Mouse (Mus musculus): ENCODE data around the gene Krtap9-3. TPM values are rescaled to one million over a fixed set of nuclear protein-coding genes. Genes with fewer than 3 reads are reported as not detected.
"Not testable (repeated sequence)": the region's sequence is repeated elsewhere in the genome, so short reads cannot be mapped to it uniquely, and the experiment has no call there.

The Krtap9-3 gene
- polyA plus RNA-seq, 1 experiment from 2014 or later = not detected

GRCm38 (mm10) chr11:99610089-99610488, 12.2 kb upstream of the Krtap9-3 start, which contains the start of gene Gm11937:
TSS of gene Gm11937 (minus strand) at chr11:99610189.
- H3K27ac ChIP-seq (replicated peaks); H3K4me1 ChIP-seq; ATAC-seq (ENCODE audit: low FRiP score); H3K36me3 ChIP-seq; H3K4me3 ChIP-seq (replicated peaks); H3K27me3 ChIP-seq (replicated peaks); H3K4me2 ChIP-seq; H3K9me3 ChIP-seq (replicated peaks); H3K9ac ChIP-seq (replicated peaks): not testable (repeated sequence)
- 64% methylated on average over 1 of the region's 2 CpGs for WGBS

GRCm38 (mm10) chr11:99609126-99609525, 11.2 kb upstream of the Krtap9-3 start:
- Histone ChIP-seq H3K4me2 (no peak overlapping the region), H3K27ac (replicated peaks) (no peak overlapping the region), H3K36me3 (no peaks in the 10 kb centered on the region), H3K4me1 (no peaks in the 10 kb centered on the region), H3K27me3 (replicated peaks) (no peaks in the 10 kb centered on the region), H3K4me3 (replicated peaks) (no peak overlapping the region), H3K9ac (replicated peaks) (no peak overlapping the region), H3K9me3 (replicated peaks) (no peaks in the 10 kb centered on the region)
- WGBS = 96% methylated on average over 1 of the region's 1 CpGs
- no peak for ATAC-seq (ENCODE audit: low FRiP score)

- 76% methylated on average over 1 of the region's 1 CpGs for WGBS
- H3K4me3 ChIP-seq (replicated peaks); H3K27ac ChIP-seq (replicated peaks); H3K4me2 ChIP-seq; H3K27me3 ChIP-seq (replicated peaks); H3K4me1 ChIP-seq; H3K9me3 ChIP-seq (replicated peaks); H3K36me3 ChIP-seq; ATAC-seq (ENCODE audit: low FRiP score); H3K9ac ChIP-seq (replicated peaks): not testable (repeated sequence)
These were observed 5.3 kb upstream of the Krtap9-3 start, which contains the start of gene Gm11938 for GRCm38 (mm10) chr11:99603208-99603607. TSS of gene Gm11938 (minus strand) at chr11:99603308.

- 76% methylated on average over 6 of the region's 6 CpGs for WGBS
- H3K27ac ChIP-seq (replicated peaks) = no peak within 1 kb of the TSS
- H3K9ac ChIP-seq (replicated peaks) = no peak within 1 kb of the TSS
- H3K36me3 ChIP-seq = no peaks in the 10 kb centered on the region
- no peak within 1 kb of the TSS for H3K4me2 ChIP-seq
- no peak within 1 kb of the TSS for H3K4me3 ChIP-seq (replicated peaks)
- H3K9me3 ChIP-seq (replicated peaks) = no peaks in the 10 kb centered on the region
- ATAC-seq (ENCODE audit: low FRiP score) = no peak
- H3K4me1 ChIP-seq = no peaks in the 10 kb centered on the region
- no peaks in the 10 kb centered on the region for H3K27me3 ChIP-seq (replicated peaks)
These were observed 6.9 kb downstream of the Krtap9-3 start, which contains the start of gene Krtap1-3 for GRCm38 (mm10) chr11:99590981-99591380. TSS of gene Krtap1-3 (minus strand) at chr11:99591339.

- Histone ChIP-seq H3K27ac (replicated peaks) (no peak overlapping the region), H3K4me3 (replicated peaks) (no peak overlapping the region), H3K4me2 (no peak overlapping the region), H3K4me1 (no peaks in the 10 kb centered on the region), H3K36me3 (no peaks in the 10 kb centered on the region), H3K27me3 (replicated peaks) (no peaks in the 10 kb centered on the region), H3K9me3 (replicated peaks) (no peaks in the 10 kb centered on the region), H3K9ac (replicated peaks) (no peak overlapping the region)
- 84% methylated on average over 7 of the region's 7 CpGs for WGBS
- ATAC-seq (ENCODE audit: low FRiP score) = no peak
These were observed 12.8 kb downstream of the Krtap9-3 start for GRCm38 (mm10) chr11:99585096-99585495.

- no peak within 1 kb of the TSS for H3K4me3 ChIP-seq (replicated peaks)
- H3K9me3 ChIP-seq (replicated peaks) = no peaks in the 10 kb centered on the region
- H3K36me3 ChIP-seq = no peaks in the 10 kb centered on the region
- no peak within 1 kb of the TSS for H3K4me2 ChIP-seq
- H3K4me1 ChIP-seq = no peaks in the 10 kb centered on the region
- 81% methylated on average over 5 of the region's 5 CpGs for WGBS
- H3K9ac ChIP-seq (replicated peaks) = no peak within 1 kb of the TSS
- no peak within 1 kb of the TSS for H3K27ac ChIP-seq (replicated peaks)
- H3K27me3 ChIP-seq (replicated peaks) = no peaks in the 10 kb centered on the region
- no peak for ATAC-seq (ENCODE audit: low FRiP score)
These were observed 14.6 kb downstream of the Krtap9-3 start, which contains the start of gene Krtap1-4 for GRCm38 (mm10) chr11:99583245-99583704. TSS of gene Krtap1-4 (minus strand) at chr11:99583654.

GRCm38 (mm10) chr11:99581564-99581963, 16.3 kb downstream of the Krtap9-3 start:
- no peak for ATAC-seq (ENCODE audit: low FRiP score)
- 91% methylated on average over 6 of the region's 6 CpGs for WGBS
- no peaks in the 10 kb centered on the region for H3K9me3 ChIP-seq (replicated peaks)

GRCm38 (mm10) chr11:99581051-99581450, 16.9 kb downstream of the Krtap9-3 start:
- Histone ChIP-seq H3K36me3 (no peaks in the 10 kb centered on the region), H3K4me2 (no peak overlapping the region), H3K27ac (replicated peaks) (no peak overlapping the region), H3K4me1 (no peaks in the 10 kb centered on the region), H3K27me3 (replicated peaks) (no peaks in the 10 kb centered on the region), H3K9ac (replicated peaks) (no peak overlapping the region), H3K9me3 (replicated peaks) (no peaks in the 10 kb centered on the region), H3K4me3 (replicated peaks) (no peak overlapping the region)
- ATAC-seq (ENCODE audit: low FRiP score) = no peak
- 97% methylated on average over 5 of the region's 5 CpGs for WGBS

More at GRCm38 (mm10) chr11:99581564-99581963, 16.3 kb downstream of the Krtap9-3 start:
- no peaks in the 10 kb centered on the region for H3K27me3 ChIP-seq (replicated peaks)
- H3K4me1 ChIP-seq = no peaks in the 10 kb centered on the region
- no peaks in the 10 kb centered on the region for H3K36me3 ChIP-seq
- no peak overlapping the region for H3K4me2 ChIP-seq
- no peak overlapping the region for H3K4me3 ChIP-seq (replicated peaks)
- H3K27ac ChIP-seq (replicated peaks) = no peak overlapping the region
- no peak overlapping the region for H3K9ac ChIP-seq (replicated peaks)

GRCm38 (mm10) chr11:99580636-99581035, 17.3 kb downstream of the Krtap9-3 start, which contains the start of gene Krtap1-5:
TSS of gene Krtap1-5 (minus strand) at chr11:99581016.
- H3K9me3 ChIP-seq (replicated peaks) = no peaks in the 10 kb centered on the region
- no peak within 1 kb of the TSS for H3K27ac ChIP-seq (replicated peaks)
- H3K27me3 ChIP-seq (replicated peaks) = no peaks in the 10 kb centered on the region
- 91% methylated on average over 6 of the region's 6 CpGs for WGBS
- no peak for ATAC-seq (ENCODE audit: low FRiP score)
- no peak within 1 kb of the TSS for H3K9ac ChIP-seq (replicated peaks)
- no peaks in the 10 kb centered on the region for H3K36me3 ChIP-seq
- no peak within 1 kb of the TSS for H3K4me2 ChIP-seq
- no peaks in the 10 kb centered on the region for H3K4me1 ChIP-seq
- no peak within 1 kb of the TSS for H3K4me3 ChIP-seq (replicated peaks)

- Histone ChIP-seq H3K9ac (replicated peaks) (no peak overlapping the region), H3K36me3 (no peaks in the 10 kb centered on the region), H3K27me3 (replicated peaks) (no peaks in the 10 kb centered on the region; the same call in 1 of the 2 replicates), H3K27ac (replicated peaks) (no peak overlapping the region), H3K4me3 (replicated peaks) (0 out of 2 replicates have a peak overlapping the region, but pooled peaks have one; percentile 6), H3K9me3 (replicated peaks) (no peaks in the 10 kb centered on the region), H3K4me1 (no peaks in the 10 kb centered on the region), H3K4me2 (peak overlapping the region; percentile 53)
- 3% methylated on average over 7 of the region's 7 CpGs for WGBS
- peak; percentile 66; the same call in 1 of the 2 replicates for ATAC-seq (ENCODE audit: low FRiP score)
These were observed 23.8 kb downstream of the Krtap9-3 start for GRCm38 (mm10) chr11:99574106-99574505.

- H3K9me3 ChIP-seq (replicated peaks) = no peaks in the 10 kb centered on the region
- 54% methylated on average over 4 of the region's 4 CpGs for WGBS
- no peak overlapping the region for H3K4me2 ChIP-seq
- H3K4me1 ChIP-seq = no peaks in the 10 kb centered on the region
- H3K36me3 ChIP-seq = no peaks in the 10 kb centered on the region
- H3K4me3 ChIP-seq (replicated peaks) = no peak overlapping the region
- H3K27me3 ChIP-seq (replicated peaks) = no peaks in the 10 kb centered on the region; the same call in 1 of the 2 replicates
- no peak overlapping the region for H3K9ac ChIP-seq (replicated peaks)
- H3K27ac ChIP-seq (replicated peaks) = no peak overlapping the region
- no peak for ATAC-seq (ENCODE audit: low FRiP score)
These were observed 24.7 kb downstream of the Krtap9-3 start for GRCm38 (mm10) chr11:99573164-99573563.

- Histone ChIP-seq H3K4me3 (replicated peaks) (no peak within 1 kb of the TSS), H3K9me3 (replicated peaks) (no peaks in the 10 kb centered on the region), H3K36me3 (no peaks in the 10 kb centered on the region), H3K27ac (replicated peaks) (no peak within 1 kb of the TSS), H3K27me3 (replicated peaks) (no peaks in the 10 kb centered on the region), H3K4me2 (no peak within 1 kb of the TSS), H3K4me1 (no peaks in the 10 kb centered on the region), H3K9ac (replicated peaks) (no peak within 1 kb of the TSS)
- 53% methylated on average over 7 of the region's 7 CpGs for WGBS
- ATAC-seq (ENCODE audit: low FRiP score) = no peak
These were observed 31.4 kb downstream of the Krtap9-3 start, which contains the start of gene Krtap3-1 for GRCm38 (mm10) chr11:99566530-99566929. TSS of gene Krtap3-1 (minus strand) at chr11:99566630.

Data from neural tube, embryonic 15.5 days (tissue).